Mouse (Mus musculus) gastrocnemius, adult 8-10 months (tissue): ENCODE data around the gene Sbsn. TPM values are rescaled to one million over a fixed set of nuclear protein-coding genes. Genes with fewer than 3 reads are reported as not detected.

Experiments
- DNase-seq, 2 experiments: peaks; one replicate each; pipeline ENCODE4 v3.0.0; 2022; ENCODE audit warnings: low spot score in 2 of 2
- total RNA-seq, 4 experiments: library from RNA; stranded (reverse); gene quantifications; 2 replicates each; pipeline ENCODE4 v1.2.4; 2022

Gene Sbsn
- total RNA-seq, 4 experiments from 2014 or later, result 0.53 to 2.0 (median 1.4) TPM

DNA sequence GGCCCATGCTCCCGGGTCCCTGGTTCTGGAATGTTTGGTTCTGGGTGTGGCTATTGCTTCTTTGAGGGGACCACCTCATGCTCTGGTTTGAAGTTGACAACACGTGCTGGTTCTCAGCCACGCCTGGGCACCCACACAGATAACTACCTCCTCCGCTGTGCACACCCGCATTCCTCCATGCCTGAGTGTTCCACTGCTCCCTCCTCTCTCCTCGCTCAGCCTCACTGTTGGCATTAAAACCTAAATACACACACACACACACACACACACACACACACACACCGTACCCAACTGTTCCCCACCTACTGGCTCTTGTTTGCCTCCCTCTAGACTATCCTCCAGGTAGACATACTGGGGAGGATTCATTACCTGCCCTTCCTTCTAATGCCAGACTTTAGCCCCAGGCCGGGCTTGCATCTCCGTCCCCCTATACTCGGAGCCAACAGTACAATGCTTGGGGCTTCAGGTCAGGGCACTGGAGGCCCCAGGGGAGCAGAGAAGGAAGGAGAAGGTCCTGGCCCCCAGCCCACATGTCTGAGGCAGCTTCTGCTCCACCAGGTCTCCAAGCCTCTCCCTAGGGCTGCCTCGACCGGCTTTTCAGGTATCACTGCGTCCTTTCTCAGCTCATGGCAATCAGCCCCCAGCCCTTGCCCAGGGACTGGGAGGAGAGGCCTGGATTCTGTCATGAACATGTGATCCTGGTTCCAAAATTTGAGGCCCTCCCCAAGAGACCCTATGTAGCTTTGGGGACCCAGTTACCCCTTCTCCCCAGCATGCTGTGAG is 1.3 kb upstream of the Sbsn start:
- DNase-seq, result no peak

DNA sequence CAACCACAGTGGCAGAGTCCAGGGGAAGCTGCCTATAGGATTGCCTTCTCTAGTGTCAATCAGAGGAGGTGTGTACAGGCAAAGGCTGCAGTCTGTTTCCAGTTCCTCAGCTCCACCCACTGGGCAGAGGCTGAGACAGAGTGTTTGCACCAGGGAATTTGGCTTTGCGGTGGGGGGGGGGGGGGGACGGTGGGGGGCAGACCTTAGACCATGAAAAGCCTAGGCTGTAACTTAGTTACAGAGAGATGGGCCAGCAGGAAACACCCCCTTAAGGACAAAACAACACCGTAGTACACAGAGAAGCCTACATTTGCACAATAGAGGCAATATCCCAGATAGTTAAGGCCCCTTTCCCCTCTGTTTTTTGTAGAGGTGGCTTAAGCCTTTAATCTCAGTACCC is 5.7 kb downstream of the Sbsn start:
- DNase-seq, result no peak

DNA sequence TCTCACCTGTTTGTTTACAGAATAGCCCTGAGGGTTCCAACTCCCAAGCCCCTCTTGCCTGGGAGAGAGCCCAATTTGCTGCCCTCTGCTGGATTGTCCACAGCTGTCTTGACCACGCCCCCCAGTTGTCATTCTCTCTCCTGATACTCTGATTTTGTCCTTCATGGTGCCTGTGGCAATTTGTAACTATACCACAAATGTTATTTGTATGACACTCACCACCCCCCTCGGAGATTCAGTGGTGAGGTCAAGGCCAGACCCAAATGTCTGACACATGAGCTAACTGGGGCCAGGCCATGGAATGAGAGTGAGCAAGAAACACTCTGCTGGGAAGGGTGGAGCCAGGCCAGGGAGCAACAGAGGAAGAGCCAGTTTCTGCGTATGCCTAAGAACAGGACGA is 7.6 kb downstream of the Sbsn start:
- no peak for DNase-seq

DNA sequence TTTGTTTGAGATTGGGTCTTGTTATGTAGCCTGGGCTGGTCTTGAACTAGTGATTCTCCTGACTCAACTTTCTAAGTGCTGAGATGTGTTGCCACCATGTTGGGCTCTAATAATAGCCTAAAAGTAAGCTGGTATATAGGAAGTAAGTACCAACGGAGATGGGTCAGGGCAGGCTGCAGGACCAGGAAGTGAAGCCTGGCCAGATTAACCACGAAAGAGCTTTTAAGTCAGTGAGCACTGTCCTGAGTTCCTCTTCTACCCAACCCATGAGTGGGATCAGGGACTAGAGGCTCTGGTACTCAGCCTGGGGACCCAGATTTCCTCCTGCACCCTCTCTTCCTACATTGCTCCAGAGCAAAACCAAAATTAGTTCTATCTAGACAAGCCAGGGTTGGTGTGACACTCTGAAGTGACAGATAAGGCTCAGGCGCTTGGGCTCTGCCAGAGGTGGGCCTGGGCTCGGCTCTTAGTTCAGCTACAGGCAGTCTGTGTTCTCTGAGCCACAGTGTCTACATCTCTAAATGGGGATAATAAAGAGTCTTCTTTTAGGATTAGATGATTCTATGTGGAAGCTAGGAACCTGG is 10.6 kb downstream of the Sbsn start:
- no peak for DNase-seq

DNA sequence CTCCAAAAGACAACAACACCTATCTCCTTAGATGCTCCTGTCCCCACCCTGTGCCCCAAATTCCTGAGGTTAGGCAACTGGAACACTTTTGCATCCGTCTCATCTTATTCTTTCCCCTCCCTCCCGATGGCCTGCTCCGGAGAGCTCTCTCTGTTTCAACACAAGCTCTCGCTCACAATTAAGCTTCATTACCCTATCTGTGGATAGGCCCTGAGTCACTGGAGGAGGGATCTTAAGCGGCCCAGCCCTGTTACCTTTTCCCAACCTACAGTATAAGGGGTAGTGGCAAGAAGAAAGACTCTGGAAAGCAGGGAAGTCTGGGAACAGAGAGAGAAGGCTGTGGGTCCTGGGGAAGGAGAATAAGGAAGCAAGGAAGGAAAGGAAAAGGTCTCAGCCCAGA is 12.2 kb downstream of the Sbsn start, which contains the start of gene Dmkn:
Gene Dmkn, plus strand, starts transcription at position 301 of the 400 bp plus-strand sequence.
- DNase-seq, result no peak

DNA sequence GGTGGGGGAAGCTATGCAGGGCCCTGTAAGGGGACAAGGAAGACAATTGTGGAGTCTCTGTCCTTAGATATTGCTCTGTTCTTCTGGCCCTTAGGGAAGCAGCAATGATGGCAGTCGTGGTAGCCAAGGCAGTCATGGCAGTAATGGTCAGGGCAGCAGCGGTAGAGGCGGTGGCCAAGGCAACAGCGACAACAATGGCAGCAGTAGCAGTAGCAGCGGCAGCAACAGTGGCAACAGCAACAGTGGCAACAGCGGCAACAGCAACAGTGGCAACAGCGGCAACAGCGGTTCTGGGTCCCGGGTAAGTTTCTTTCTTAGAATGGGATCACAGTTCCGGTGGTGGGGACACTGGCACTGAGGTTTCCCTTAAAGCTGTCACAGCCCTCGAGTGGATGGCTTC is 13.9 kb downstream of the Sbsn start:
- DNase-seq, result no peak

DNA sequence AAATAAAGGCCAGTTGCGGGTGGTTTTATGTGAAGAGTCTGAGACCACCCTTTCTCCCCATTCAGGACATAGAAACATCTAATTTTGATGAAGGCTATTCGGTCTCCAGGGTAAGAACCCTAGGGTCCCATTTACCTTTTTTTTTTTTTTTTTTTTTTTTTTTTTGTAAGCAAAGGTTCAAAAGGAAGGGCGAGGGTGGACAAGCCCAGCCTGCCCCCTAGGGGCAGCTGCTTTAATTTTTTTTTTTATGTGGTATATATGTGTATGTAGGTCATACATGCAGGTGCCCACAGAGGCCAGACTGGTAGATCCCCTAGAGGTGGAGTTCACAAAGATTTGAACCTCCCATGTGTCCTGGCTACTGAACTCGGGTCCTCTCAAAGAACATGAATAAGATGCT is 15.1 kb downstream of the Sbsn start:
- no peak for DNase-seq

DNA sequence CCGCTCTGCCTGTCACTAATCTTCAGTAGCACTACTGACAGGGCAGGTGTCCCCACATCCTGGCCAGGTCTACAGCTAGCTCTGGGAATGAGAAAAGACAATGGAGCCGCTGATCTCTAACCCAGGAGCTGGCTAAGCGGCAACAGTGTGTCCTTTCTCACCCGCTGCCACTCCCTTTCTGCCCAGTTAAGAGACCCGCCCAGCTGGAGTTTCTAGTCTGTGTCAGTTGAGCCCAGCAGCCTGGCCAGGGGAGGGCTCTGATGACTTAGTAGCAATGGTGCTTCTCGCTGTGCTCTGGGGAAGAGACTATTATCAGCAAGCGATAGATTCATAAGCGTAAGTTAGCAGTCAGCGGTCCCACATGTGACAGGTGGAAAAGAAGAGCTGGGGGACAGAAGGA is 18.0 kb downstream of the Sbsn start:
- no peak for DNase-seq

DNA sequence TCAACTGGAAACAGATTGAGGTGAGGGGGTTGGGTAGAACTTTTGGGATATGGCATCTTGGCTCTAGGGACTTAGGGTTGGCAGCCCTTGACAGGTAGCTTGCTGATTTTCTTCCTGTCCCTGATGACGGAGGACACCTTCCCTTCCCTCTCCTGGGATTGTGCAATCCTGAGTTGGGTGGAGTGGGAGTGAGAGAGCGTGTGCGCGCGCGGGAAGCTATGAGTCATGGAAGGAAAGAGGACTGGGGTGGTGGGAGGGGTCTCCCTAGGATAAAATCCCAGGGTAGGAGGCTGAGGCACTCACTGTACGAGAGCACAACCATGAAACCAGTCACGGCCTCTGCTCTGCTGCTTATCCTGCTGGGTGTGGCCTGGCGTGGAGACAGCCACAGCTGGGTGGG is 24.8 kb downstream of the Sbsn start:
- no peak for DNase-seq

DNA sequence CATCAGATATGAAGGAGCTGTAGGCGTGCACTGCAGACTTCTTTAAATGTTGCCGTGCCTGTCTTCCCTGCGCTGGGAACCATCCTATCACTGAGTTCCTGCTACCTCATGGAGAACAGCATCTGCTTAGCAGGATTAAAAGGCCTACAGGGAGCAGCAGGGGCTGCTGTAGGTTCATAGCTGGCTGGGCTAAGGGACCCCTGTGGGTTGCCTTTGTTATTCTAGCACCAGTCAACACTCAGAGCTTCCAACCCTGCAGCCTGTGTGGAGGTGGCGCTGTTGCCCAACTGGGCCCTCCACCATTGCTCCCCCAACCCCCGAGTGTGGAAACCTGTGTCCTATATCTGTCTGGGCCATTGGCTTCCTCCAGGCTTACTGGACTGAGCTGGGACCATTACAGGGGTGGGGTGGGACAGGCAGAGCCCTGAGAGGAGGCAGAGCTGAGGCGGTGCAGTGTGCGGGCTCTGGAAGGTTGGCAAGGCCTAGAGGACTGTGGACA is 25.9 kb downstream of the Sbsn start:
- no peak for DNase-seq

DNA sequence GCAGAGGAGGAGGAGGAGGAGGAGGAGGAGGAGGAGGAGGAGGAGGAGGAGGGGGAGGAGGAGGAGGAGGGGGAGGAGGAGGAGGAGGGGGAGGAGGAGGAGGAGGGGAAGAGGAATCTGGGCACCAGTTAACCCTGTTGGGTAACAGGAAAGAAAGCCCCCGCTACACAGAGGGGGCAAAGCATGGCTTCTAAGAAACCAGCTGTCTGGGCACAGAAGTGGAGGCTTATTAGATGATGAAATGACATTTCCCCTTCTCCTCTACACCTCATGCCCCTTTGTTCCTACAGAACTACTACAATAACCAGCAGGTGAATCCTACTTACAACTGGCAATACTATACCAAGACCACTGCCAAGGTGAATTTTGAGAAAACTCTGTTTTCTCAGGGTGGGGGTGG is 26.6 kb downstream of the Sbsn start:
- no peak for DNase-seq

DNA sequence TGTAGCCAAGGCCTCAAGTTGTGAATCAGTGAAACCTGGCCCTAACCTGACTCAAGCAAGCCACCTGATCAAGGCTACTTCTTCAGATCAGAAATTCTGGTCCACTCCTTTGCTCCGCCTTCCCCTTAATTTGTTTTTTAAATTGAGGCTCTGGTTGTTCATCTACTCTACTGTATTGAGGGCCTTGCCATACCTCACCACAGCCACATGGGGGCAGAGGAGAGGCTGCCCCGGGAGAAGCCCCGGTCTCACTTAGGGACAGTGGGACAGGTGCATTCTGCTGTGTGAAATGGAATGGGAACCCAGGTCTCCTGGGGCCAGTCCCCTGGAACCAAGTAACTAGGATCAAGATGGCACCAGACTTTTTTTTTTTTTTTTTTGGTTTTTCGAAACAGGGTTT is 30.5 kb downstream of the Sbsn start:
- DNase-seq, result no peak

DNA sequence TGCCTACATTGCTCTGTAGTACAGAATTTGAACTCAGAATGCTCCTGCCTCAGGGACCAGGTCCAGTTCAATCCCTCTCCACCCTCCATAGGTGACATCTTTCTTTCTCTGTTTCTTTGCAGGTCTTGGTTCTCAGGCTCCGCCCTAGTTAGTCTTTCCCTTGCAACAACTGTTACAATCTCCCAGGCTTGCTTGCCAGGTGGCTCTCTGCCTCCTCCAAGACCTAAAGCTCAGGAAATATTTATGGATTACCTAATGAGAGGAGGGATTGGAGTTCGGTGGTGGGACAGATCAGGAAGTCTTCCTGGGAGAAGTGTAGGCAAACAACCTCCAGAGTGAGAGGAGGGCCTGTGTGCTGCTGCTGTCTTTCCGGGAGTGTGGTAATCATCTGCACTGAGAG is 31.4 kb downstream of the Sbsn start:
- DNase-seq, result no peak

DNA sequence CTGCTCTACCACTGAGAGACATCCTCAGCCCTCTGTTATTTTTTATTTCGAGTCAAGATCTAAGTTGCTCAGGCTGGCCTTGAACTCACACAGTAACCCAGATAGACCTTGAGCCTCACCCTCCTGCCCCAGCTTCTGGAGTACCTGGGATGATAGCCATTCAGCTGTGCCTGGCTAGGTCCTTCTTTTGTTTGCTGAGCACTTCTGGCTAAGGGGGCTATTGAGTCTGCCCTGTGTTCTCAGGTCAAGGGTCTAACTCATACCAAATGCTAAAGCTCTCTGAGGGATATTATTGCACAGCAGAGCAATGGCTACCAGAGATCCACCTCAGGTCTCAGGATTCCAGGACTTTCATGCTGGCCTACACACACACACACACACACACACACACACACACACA is 33.9 kb downstream of the Sbsn start:
- no peak for DNase-seq

DNA sequence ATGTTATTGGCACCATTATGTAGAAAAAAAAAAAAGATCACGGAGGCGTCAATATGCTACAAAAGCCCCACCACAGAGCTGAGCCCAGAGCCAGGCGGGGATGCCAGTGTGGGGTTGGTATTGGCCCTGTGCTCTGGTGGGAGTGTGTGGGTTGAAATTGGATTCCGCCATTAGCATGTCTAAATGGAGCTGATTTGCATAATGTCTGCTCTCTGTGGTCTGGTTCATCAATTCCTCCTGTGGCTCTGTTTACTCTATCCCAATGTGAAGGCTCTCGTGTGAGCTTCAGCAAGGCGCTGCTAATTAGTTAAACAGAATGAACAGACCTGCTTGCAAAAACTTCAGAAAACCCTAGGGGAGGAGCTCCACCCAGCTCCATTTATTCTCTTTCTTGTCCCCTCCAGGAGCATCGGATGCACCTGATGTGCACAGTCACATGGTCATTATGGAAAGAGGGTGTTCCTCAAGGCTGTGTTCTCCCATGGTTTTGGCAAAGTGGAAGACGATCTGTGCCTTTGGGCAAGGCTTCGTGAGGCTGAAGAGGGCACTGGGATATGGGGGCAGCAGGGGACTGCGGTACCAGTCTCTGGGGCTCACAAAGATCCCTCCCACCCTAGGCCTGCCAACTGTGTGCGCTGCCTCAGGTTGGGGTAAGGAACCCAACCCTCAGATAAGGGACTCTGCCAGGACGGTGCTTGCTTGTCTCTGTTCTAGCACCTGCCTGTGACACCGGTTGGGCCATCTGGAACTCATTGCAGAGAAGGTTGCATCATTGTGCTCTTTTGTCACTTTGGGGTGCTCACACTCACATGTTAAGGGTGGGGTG is 34.7 kb downstream of the Sbsn start:
- DNase-seq, result no peak

DNA sequence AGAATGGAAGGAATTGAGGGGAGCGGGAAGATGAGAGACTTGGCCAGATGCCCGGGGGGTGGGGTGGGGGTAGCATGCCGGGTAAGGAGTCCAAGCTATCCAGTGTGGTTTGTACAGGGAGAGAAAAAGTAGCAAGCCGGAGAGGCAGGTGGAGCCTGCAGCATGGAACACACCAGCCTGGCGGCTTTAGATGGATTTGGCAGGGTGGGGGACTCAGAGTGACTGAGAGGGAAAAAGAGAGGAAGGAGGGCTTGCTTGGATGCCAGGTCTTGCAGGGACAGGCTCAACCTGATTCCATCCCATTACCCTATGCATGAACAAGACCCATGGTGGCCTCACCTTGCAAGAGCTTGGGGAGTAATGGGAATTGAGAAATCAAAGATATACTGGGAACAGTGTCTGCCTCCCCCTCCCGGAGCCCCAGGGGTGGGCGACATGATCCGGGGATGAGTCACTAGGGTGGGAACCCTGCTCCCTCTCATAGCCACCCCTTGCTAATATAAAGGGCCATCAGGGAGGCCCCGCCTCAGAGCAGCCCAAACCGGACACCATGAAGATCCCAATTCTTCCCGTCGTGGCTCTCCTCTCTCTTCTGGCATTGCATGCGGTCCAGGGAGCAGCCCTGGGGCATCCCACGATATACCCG is 36.2 kb downstream of the Sbsn start, which contains the start of gene Krtdap:
Gene Krtdap, plus strand, starts transcription at position 520 of the 646 bp plus-strand sequence.
- DNase-seq, result no peak

DNA sequence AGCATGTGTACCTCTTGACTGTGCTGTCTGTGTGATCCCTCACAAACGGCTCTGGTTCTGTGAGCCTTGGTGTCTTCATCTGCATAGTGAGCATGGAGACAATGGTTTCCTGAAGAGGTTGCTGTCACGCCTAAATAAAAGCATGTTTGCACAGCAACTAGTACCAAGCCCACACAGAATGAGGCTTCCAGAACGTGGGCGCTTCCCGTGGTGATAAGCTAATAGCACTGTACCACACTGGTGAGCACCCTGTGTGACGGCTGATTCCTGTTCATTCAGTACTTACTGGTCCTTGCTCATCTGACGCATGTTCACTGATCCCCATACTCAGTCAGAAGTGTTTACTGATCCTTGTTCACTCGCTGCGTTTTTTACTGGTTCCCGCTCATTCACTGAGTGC is 38.9 kb downstream of the Sbsn start:
- no peak for DNase-seq

DNA sequence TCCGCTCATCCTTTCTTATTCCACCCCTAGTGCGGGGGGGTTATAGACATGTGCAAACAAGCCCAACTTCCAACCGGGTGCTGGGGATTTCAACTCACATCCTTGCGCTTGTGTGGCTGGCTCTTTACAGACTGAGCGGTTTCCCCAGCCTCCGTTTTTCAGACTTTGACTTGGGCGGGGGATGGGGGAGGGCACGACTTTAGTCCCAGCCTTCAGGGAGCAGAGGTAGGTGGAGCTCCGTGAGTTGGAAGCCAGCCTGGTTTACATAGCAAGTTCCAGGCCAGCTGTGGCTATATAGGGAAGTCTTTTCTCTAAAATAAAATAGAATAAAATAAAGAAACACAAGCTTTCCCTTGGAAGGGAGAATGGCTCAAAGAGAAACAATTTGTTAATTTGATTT is 40.6 kb downstream of the Sbsn start:
- DNase-seq, result no peak

DNA sequence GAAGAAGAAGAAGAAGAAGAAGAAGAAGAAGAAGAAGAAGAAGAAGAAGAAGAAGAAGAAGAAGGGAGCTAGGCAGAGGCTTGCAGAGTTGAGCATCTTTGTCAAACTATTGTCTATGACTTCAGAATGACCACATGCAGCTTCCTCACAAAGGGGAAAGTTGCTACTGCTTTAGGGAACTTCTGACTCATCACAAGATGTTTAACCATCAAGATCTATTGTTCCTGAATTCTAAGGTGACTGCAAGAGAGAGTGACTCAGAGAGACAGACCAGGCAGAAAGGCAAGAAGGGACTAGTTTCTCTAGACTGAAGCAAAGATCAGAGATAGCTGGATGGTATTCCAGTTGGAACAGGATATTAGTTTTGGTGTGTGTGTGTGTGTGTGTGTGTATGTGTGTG is 43.6 kb downstream of the Sbsn start:
- no peak for DNase-seq

DNA sequence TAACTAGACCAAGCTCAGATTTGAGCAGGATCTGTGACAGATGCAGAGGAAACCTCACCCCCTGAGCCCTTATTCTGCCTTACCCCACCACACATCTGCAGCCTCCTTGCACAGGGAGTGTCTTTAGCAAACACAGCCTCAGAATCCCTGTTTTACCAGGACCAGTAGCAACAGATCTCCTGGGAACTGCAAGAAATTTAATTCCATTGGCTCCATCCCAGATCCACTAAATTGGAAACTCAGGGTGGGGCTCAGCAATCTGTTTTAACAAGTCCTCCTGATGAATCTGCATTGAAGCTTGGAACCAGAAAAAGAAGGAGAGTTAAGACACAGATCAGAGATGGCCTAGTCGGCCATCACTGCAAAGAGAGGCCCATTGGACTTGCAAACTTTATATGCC is 45.5 kb downstream of the Sbsn start:
- DNase-seq, result no peak

DNA sequence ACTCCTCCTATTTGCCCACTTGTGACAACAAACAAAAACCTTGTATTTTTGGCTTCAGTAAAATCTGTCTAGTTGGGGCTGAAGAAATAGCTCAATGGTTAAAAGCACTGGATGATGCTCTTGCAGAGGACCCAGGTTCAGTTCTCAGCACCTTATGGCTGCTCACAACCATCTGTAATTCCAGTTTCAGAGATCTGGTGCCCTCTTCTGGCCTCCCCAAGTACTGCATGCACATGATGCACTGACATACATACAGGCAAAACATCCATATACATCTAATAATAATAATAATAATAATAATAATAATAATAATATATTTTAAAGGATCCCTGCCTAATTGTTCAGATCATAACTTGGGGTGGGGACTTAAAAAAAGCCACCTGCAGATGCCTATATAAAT is 49.4 kb downstream of the Sbsn start:
- no peak for DNase-seq

DNA sequence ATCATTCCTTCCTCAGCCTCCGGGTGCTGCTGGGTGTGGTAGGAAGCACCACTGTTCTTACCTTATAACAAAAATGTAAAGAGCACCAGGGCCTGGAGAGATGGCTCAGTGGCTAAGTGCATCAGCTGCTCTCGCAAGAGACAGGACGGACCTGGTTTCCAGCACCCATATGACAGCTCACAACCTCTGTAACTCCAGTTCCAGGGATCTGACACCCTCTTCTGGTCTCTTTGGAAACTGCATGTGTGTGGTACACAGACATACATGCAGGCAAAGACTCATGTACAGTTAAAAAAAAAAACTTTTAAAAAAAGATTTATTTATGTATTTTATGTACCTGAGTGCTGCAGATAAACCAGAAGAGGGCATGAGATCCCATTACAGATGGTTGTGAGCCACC is 52.0 kb downstream of the Sbsn start:
- DNase-seq, result no peak
